Mouse (Mus musculus) kidney, postnatal 0 days (tissue): Measurements from ENCODE around the gene Zfp456. TPM values are rescaled to one million over a fixed set of nuclear protein-coding genes. Genes with fewer than 3 reads are reported as not detected.
"Not testable (repeated sequence)": the region's sequence is repeated elsewhere in the genome, so short reads cannot be mapped to it uniquely, and the experiment has no call there.

ENCODE experiments used
- ATAC-seq: fragments of 200-750 bp; cut with Nextera tagmentation; replicated peaks from 2 replicates; pipeline ENCODE4 v1.8.0; 2017; ENCODE audit warnings: low read depth, moderate number of reproducible peaks, moderate TSS enrichment, moderate library complexity; ENCODE audit not compliant: low FRiP score
- DNase-seq: peaks from one replicate; pipeline ENCODE4 v3.0.0-alpha.2; 2016; ENCODE audit warnings: low spot score
- H3K27ac ChIP-seq: fragments of 300-500 bp; sonication (generic); 2 replicates; pipeline ENCODE4 v1.5.1; 2014; ENCODE audit warnings: mild to moderate bottlenecking
- H3K27me3 ChIP-seq: fragments of 300-500 bp; sonication (generic); 2 replicates; pipeline ENCODE4 v1.6.1; 2014; ENCODE audit warnings: low read length, mixed read lengths; ENCODE audit not compliant: insufficient read depth
- H3K36me3 ChIP-seq: fragments of 300-500 bp; sonication (generic); 2 replicates; pipeline ENCODE4 v1.6.1; 2014; ENCODE audit warnings: low read length, mixed read lengths; ENCODE audit not compliant: insufficient read depth
- H3K4me1 ChIP-seq: fragments of 300-500 bp; sonication (generic); replicated peaks from 2 replicates; pipeline ENCODE4 v1.6.1; 2014; ENCODE audit warnings: antibody characterized with exemption, low read length, mixed read lengths; ENCODE audit not compliant: insufficient read depth
- H3K4me2 ChIP-seq: fragments of 300-500 bp; sonication (generic); 2 replicates; pipeline ENCODE4 v1.6.1; 2014; ENCODE audit warnings: mild to moderate bottlenecking, low read length, moderate library complexity, mixed read lengths
- H3K4me3 ChIP-seq: fragments of 300-500 bp; sonication (generic); replicated peaks from 2 replicates; pipeline ENCODE4 v1.5.1; 2014; ENCODE audit warnings: low read depth, low read length
- H3K9ac ChIP-seq: fragments of 300-500 bp; sonication (generic); 2 replicates; pipeline ENCODE4 v1.6.1; 2014; ENCODE audit warnings: low read depth, low read length
- H3K9me3 ChIP-seq: fragments of 300-500 bp; sonication (generic); replicated peaks from 2 replicates; pipeline ENCODE4 v1.6.1; 2016; ENCODE audit warnings: low read length, inconsistent platforms, mixed read lengths
- CTCF ChIP-seq: IDR thresholded peaks from 2 replicates; pipeline ENCODE4 v1.5.1; 2016; ENCODE audit warnings: antibody characterized with exemption, low read depth, mild to moderate bottlenecking, moderate library complexity
- WGBS: fragments of 180-500 bp; shearing (Covaris S2); extraction: QIAGEN DNeasy Blood & Tissue Kit; methylation state at CpG from one replicate; pipeline ENCODE4 v1.1.7; 2014; 5-methylcytosine and 5-hydroxymethylcytosine counted together
- polyA plus RNA-seq: library from polyadenylated mRNA; unstranded; fragments of >200 nt; fragmentation: Nextera tagmentation; extraction: Ambion mirVana; gene quantifications from 2 replicates; pipeline ENCODE4 v1.2.1, GENCODE M21; 2015

The Zfp456 gene
- polyA plus RNA-seq, 1 experiment from 2014 or later = 1.9 TPM

DNA sequence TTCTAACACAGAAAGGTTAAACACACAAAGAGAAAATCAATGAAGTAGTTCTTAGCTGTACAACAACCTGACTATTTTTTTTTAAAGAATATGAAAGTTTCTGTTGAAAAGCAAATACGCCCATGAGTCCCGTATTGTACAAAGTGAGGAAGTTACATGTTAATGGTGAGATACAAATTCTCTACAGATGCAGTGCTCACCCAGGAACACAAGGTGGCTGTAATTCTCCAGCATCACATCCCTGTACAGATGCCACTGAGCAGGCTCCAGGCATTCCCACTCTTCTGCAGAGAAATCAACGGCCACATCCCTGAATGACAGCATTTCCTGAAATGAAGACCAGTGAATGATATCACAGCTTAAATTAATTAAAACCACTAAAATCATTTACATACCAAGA is 38.0 kb upstream of the Zfp456 start:
- peak; percentile 2 for DNase-seq
- TF ChIP-seq CTCF = peak; percentile 56
- H3K4me3 ChIP-seq, H3K36me3 ChIP-seq, H3K9me3 ChIP-seq, H3K27me3 ChIP-seq, H3K9ac ChIP-seq, H3K27ac ChIP-seq, H3K4me1 ChIP-seq, H3K4me2 ChIP-seq, ATAC-seq: not testable (repeated sequence)
- 66% methylated on average over 3 of the region's 3 CpGs for WGBS

DNA sequence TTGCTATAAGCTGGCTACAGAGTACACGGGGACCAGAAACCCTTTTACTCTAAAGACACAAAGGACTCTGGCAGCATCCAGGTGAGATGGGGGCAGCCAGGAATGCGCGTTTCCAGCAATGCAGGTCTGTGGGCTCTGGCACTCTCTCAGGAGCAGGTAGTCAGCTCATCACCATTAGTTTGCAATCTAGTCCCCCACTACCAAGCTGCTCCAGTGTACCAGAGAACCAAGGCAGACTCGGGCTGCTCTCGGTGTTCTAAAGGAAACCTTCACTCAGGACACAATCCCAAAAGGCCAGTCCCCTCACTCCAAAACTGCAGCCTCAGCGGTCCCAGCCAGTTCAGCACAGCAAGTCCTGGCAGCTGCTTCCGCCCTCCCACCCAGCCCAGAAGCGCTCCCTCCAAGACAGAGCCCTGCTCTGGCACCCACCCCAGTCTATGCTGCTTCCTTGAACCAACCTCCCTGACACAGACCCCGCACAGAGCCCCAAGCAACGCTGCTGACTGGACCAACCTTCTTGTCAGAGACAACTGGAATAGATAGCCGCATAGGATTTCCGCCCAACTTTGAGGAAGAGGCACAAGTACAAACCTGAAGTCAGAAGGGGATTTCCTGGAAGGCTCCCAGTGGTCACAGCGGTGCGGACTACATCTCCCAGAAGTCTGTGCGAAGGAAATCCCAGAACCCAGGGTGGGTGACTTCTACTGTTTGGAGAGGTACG is 23.7 kb upstream of the Zfp456 start, which contains the start of gene Zfp429:
Gene Zfp429 (minus strand): TSS at position 637 of the 721 bp plus-strand sequence.
- H3K9ac ChIP-seq = peak within 1 kb of the TSS; percentile 57
- peak within 1 kb of the TSS; percentile 36; the same call in 1 of the 2 replicates for H3K27ac ChIP-seq

DNA sequence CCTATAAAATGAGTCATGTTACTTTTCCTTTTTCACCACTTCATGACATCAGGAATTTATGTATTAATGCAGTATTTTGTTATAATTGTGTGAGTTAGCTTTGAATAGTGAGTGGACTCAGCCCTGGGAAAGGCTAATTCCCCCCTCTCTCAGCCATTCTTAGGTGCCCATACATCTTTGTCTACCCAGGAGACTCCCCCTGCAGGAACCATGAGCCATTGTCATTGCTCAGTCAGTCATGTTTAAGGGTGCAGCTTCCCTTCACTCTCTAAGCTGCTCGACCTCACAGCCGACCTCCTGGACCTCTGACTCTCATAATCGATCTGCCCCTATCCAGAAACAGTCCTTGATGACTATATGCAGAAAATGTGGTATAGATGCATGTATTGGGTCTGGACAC is 645 bp upstream of the Zfp456 start:
- H3K36me3 ChIP-seq, DNase-seq, ATAC-seq, H3K27ac ChIP-seq, H3K27me3 ChIP-seq, H3K4me2 ChIP-seq, H3K9ac ChIP-seq, H3K4me1 ChIP-seq, H3K9me3 ChIP-seq, H3K4me3 ChIP-seq: not testable (repeated sequence)
- 81% methylated on average over 3 of the region's 3 CpGs for WGBS

More for the DNA sequence above, 23.7 kb upstream of the Zfp456 start, which contains the start of gene Zfp429:
- H3K4me1 ChIP-seq, H3K9me3 ChIP-seq, H3K27me3 ChIP-seq, H3K36me3 ChIP-seq: not testable (repeated sequence)
- WGBS = 3% methylated on average over 14 of the region's 16 CpGs
- Histone ChIP-seq H3K4me3 (peak within 1 kb of the TSS; percentile 54), H3K4me2 (peak within 1 kb of the TSS; percentile 63)
- DNase-seq (peak; percentile 83), ATAC-seq (peak; percentile 93)

DNA sequence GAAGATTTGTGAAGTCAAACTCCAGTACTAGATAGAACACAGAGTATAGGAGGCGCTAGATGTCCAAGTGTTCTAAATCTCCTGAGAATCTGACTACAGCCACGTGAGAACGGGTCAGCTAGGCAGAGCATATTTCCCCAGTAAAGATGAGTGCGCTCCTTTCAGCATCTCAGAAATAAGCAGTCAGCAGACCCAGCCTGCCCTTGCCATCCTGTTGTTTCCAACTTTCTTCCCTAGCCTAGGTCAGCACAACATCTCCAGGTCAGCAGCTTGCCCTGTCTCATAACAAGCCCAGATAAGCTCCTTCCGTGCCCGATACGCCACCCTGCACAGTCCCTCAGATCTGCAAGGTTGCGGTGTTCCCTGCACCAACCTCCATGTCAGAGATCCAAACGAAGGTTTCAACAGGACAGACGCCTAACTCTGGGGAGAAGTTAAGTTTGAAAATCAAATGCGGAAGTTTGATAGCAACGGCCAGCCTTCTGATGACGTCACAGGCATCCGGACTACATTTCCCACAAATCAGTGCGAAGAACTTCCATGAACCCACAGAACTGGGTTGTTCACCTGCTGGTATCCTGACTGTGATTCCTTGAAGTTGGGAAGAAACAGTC is 15.4 kb downstream of the Zfp456 start, which contains the start of the genes Gm28044 and Zfp953:
Gene Gm28044 (minus strand): TSS at position 406 of the 614 bp plus-strand sequence.
Gene Zfp953 (minus strand): TSS at position 475 of the 614 bp plus-strand sequence.
- Histone ChIP-seq H3K9me3 (no peaks in the 10 kb centered on the region), H3K9ac (peak within 1 kb of the TSS; percentile 77), H3K4me1 (no peaks in the 10 kb centered on the region), H3K36me3 (no peaks in the 10 kb centered on the region), H3K27ac (peak within 1 kb of the TSS; percentile 79), H3K4me3 (peak within 1 kb of the TSS; percentile 80), H3K27me3 (no peaks in the 10 kb centered on the region), H3K4me2 (peak within 1 kb of the TSS; percentile 78)
- DNase-seq = peak; percentile 91
- WGBS = under 1% methylated on average over 15 of the region's 15 CpGs
- peak; percentile 41 for TF ChIP-seq CTCF
- ATAC-seq = peak; percentile 93

DNA sequence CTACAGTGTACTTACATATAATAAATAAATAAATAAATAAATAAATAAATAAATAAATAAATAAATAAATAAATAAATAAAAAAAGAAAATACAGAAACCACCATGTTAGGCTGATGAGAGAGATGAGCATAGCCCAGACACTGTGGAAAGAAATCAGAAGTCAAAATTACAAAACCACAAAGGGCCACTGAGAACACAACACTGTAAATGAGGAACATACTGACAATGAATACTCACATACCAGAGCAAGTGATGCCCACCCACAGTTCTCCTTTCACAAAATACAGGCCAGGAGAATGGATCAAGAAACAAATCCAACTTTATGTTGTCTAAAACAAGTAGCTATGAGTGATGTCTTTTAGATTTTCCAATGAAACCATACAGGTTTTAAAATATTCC is 23.8 kb downstream of the Zfp456 start:
- no peaks in the 10 kb centered on the region for H3K36me3 ChIP-seq
- no peaks in the 10 kb centered on the region for H3K9me3 ChIP-seq
- ATAC-seq (no peak), DNase-seq (no peak)
- no peak overlapping the region for H3K4me3 ChIP-seq
- no peak overlapping the region for H3K9ac ChIP-seq
- no peak overlapping the region for H3K27ac ChIP-seq
- no peak overlapping the region for H3K4me2 ChIP-seq
- no peak for TF ChIP-seq CTCF
- no peaks in the 10 kb centered on the region for H3K27me3 ChIP-seq
- H3K4me1 ChIP-seq = no peaks in the 10 kb centered on the region

DNA sequence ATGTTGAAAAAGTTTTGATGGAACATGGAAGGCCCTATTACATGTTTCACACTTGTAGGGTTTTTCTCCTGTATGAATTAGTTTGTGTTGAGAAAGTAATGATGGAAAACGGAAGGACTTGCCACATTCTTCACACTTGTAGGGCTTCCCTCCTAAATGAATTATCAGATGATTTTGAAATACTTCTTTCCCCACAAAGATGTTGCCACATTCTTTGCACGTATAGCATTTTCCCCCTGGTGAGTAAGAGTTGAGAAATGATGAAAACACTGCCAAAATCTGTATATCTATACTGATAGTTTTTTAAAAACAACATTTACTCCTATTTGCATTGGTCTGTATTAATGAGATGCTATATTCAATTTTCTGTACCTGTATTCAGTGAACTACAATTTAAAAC is 32.2 kb downstream of the Zfp456 start:
- 90% methylated on average over 2 of the region's 2 CpGs for WGBS
- Histone ChIP-seq H3K4me1 (no peaks in the 10 kb centered on the region), H3K9me3 (no peaks in the 10 kb centered on the region), H3K36me3 (no peaks in the 10 kb centered on the region), H3K27ac (no peak overlapping the region), H3K27me3 (no peaks in the 10 kb centered on the region), H3K9ac (no peak overlapping the region), H3K4me3 (no peak overlapping the region), H3K4me2 (no peak overlapping the region)
- ATAC-seq (no peak), DNase-seq (no peak)
- TF ChIP-seq CTCF = no peak
